Mouse (Mus musculus): ENCODE data around the gene Diaph3.

Gene Diaph3

DNA sequence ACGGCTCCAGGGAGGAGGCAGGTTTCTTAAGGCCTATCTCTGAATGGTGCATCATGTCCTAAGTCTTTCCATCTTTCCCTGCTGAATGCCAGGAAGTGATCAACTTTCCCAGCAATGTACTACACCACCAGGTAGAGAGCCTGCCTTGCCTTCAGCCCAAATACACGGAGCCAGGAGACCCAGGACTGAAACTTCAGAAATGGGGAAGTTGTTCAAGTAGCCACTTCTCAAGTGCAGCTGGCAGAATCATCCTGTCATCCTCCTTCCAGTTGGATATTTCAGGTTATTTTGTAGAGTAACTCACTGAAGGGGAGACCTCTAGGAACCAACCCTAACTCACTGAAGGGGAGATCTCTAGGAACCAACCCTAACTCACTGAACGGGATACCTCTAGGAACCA lies 297.0 kb downstream of the Diaph3 start:
- DNase-seq = no peak

DNA sequence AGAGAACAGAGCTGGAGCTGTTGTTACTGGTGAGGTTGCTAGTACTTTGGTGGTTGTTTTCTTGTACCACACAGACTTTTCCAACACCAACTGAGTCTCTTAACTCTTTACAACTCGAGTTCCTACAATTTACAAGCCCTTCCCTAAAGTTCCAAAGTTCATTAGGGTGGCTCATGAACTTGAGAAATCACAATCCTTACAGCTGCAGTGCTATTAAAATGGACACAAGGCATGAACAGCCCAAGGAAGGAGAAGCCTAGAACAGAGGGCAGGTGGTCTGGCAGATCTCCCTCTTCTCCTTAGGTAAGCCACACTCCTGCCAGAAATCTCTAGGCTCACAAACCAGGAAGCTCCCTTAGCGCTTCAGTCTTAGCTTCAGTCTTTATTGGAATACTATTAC lies 303.4 kb downstream of the Diaph3 start:
- no peak for DNase-seq

DNA sequence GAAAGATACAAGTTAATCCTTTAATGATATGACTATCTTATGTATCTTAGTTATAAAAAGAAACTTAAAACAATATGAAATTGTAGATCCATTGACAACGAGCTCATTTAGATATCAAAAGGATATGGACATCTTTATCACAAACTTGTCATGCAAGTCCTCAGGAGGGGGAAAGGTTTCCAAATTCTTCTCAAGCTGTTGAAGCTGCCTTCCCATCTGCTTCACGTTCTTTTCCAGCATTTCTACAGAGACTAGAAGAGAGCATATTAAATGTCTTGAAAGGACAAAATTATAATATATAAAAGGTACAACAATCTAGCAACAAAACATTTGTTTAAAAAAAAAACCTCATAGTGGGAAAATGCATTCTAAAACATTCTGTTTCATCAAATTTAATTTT lies 306.2 kb downstream of the Diaph3 start:
- no peak for DNase-seq

DNA sequence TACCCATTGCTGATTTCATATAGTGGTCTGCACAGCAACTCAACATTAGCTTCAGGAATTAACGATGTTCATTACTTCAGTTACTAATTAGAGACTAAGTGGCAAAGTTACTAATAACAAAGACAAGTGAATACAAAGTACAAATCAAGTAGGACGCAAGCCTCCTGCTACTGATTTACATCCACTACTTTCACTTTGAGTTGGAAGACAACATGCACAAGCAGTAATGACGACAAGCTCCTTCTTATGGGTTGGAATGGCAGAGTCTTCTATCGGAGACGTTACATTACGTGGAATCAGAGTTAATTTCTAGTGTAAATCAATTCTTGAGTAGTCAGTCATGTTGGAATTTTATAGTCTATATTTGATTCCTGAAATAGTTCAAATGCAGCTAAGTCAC lies 306.8 kb downstream of the Diaph3 start:
- DNase-seq = no peak

DNA sequence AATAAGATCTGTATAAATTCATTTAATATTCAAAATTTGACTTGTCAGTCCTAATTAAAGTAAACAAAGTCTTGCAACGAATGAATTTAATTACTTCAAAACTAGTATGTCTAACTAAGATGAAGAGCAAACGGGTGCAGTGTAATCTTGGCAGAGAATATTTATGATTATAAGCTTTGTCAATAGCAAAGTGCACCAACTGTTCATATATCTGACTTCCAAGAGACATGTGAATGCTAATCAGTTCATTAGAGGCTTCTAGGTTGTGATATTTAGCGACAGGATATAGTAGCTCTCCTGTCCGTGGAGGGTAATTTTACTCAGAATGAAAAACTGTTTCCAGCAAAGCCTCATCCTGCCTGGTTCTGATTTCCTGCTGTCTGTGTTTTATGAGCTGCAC lies 308.0 kb downstream of the Diaph3 start:
- no peak for DNase-seq

DNA sequence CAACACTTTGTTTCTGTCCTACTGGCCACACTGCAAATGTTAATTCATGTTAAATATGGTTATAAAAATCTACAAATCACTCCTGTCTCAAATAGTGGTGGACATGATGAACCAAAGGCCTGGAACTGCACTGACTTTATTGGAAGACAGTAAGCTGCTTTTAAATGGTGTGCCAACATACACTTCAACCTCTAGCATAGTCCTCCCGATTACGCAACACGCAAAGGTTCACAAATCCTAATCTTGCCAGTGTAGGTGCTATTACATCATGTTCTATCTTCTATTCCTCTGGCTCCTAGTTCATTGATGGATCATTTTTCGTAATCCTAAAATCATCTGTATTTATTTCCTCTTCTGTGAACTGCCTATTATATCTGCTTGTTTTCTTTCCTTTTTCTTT lies 324.8 kb downstream of the Diaph3 start:
- DNase-seq = no peak

DNA sequence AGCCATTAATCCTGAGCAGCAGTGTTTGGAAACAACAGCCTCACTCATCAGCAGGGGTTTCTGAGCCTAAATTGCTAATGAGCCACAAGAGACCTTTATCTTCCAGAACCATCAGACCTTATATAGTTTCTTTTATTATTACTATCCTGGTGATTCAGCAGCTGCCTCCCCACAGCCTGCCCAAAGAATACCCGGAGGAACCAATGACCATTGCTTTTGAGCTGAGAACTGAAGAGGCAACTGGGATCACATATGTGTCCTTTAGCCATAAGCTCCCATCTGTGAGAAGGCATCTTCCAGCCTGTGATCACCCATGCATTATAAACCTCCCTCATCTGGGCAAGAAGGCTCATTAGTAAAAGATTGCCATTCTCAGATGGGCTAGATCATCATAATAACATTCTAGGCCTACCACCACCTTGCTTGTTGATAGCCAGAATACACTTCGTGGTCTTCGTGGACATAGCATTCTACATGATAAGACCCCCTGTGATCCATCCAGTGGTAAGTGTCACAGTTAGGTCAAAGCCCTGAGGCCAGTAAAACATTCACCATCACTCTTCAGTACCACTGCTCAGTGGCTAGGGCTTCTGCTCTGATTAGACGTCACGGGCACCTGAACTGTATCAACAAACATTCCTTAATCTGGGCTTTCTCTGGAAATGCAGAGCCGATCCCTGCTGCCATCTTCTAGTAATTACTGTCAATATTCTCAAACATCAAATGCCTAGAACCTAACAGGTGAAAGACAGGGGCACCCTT lies 352.0 kb downstream of the Diaph3 start:
- no peak for DNase-seq

DNA sequence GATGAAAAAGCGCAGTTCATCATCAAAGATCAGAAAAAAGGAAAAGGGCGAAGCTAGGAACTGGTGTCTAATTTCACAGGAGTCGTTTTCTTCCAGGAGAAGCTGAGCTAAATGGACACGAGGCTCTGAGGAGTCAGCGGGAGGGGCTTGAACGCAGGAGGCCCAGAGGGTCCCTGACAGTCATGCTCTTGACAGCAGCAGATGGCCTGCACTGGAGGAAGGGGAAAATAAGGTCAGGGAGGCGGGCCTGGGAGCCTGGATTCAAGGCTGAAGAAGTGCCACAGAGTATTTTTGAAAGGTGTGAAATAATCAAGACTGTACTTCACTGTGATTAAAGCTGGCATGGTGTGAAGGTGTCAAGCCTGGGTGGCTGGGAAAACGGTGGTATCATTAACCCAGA lies 354.2 kb downstream of the Diaph3 start:
- no peak for DNase-seq

DNA sequence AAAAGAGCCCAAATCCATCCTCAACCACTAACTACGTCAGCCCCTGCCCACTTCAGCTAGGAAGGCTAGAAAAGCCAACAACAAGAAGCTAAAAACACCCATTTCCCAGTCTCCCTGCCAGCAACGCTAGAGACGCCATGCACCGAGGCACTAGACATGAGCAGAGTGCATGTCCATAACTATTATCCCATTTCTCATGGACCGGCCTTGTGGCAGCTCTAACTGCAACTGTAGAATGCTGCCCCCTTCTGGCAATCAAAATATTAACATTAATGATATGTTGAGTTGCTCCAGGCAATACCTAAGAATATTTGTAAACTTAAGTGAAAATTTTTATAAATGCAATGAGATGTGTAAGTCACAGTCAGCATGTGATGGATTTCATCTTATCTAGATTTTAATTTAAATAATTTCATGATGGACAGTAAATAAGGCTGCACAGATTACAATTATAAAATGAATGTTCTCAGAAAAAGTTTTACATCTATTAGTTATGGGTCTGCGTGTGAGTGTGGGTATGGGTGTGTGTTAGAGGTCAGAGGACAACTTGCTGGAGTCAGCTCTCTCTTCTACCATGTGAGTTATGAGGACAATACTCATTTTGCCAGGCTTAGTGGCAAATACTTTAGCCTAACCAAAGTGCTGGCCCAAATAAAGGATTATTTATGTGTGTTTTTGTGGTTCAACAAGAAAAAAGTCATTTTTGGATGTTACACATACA lies 359.3 kb downstream of the Diaph3 start:
- DNase-seq = peak; percentile 2

DNA sequence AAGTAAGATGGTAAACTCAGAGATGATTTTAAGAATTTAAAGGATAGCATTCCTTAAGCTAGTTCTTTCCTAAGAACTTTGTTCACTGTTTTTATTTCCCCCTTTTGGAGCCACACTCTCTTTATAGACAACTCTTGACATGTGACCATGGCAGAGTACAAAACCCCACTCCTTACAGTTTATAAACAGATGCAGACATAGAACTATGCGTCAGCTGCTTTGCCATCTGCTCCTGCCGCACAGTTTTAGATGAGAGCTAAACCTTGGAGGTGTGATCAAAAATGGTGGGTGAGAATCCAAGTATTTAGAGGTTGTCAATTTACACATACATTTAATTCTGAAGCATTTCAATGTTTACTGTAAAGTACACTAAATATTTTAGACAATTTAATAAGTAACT lies 367.7 kb downstream of the Diaph3 start:
- DNase-seq = no peak

DNA sequence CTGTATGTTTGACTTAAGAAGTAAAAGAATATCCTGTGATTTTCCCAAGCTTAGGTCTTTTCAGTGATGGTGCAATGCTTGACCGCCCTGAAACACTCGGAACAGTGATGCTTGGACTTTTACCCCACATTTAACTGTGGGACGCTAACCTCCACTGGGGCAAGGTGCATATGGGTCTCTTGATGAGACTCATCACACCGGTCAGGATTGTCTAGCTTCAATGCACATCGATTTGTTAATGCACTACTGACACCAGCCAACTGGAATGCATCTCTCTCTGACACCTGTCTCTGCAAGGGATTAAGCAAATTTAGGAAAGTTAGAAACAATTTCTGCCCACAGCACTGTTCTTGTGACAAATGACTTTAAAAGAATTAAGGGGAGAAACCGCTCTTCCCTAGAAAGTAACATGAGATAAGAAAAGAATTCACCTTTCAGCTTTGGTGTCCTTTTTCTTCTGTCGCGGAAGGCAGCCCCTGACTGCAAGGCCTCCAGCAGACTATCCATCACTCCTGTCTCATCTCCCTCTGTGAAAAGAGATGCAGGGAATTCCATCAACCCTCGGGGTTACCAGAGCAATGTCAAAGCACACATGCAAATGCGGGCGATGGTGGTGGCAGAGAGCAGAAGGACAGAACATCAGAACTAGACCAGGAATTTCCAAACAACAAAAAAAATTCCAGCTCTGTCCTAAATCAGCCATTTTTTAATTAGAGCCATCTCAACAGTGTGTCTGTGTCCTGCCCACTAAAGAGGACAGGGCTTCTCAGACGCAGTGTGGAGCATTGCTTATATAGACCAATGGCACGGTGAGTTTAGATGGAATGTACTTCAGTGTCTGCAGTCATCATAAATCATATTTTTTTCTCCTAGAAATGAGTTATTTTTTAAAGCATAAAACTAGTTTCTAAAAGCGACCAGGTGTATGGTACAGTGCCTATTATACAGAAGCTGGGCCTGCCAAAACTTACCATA lies 368.6 kb downstream of the Diaph3 start:
- DNase-seq = no peak

DNA sequence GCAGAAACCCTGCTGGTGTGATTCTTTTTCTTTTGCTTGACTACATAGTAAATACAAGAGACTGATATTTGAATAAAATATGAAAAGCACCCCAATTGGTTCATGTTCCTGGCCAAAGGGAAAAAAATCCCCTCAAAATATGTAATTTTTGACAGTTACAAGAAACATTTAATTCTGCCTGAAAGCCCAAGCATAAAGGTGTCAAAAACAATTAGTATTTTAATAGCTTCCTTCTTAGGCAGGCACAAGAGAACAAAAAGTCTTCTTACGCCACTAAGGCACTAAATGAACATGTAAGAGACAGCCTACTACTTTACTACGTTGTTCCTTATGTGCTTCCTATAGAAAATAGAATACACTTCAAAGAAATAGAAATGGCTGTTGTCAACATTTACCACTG lies 376.7 kb downstream of the Diaph3 start:
- DNase-seq = no peak

DNA sequence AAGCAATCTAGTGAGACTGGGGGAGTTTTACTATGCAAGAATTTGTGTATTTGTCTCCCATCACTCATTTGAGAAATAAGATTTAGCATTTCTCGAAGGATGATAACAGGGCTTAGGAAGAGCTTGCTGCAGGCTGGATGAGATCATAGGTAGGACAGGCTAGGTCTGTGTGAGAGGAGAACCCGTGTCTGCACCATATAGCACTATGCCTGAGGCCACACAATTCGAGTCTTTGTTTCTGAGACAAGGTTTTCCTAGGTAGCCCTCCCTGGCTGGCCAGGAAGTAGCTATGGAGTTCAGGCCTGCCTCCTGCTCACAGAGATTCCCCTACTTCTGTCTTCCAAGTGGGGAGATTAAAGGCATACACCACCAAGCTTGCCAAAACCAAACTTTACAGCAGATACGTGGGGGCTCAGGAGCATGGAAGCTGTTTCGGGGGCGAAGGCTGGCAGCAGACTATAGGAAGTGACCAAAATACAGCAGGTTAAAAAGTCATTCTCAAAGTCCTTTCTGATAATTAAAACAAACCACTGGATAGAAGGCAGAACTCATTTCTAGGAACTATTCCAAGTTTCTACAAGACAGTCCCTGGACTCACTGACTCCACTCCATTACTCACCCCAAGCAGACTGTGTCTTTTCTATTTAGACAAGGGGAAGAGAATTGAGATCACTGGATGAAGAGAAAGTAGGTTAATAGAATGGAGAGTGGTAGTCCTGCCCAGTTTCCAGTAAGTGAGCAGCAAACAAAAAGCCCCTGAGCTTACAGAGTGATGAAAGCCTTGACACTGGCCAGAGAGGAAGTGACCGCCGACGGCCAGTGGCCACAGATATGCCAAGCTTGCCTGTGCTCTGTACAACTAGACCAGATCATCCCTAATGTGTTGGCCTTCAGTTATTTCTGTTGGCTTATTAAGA lies 383.2 kb downstream of the Diaph3 start:
- DNase-seq = no peak

DNA sequence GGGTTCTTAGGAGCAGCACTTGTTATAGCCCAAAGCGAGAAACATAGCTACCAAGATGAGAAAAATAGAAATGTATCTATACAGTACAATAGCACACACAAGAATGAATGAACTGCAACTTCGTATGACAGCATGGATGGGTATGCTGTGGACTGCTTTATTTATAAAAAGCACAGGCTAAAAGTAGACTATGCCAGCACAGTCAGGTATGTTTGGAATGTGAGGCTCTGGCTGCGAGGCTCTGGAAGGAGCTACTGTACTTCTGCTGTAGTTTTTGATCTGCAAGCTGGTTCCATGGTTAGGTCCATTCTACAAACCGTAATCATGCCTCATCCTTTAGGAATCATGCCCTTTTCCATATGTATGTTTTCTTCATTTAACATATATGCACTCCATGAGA lies 383.9 kb downstream of the Diaph3 start:
- no peak for DNase-seq

DNA sequence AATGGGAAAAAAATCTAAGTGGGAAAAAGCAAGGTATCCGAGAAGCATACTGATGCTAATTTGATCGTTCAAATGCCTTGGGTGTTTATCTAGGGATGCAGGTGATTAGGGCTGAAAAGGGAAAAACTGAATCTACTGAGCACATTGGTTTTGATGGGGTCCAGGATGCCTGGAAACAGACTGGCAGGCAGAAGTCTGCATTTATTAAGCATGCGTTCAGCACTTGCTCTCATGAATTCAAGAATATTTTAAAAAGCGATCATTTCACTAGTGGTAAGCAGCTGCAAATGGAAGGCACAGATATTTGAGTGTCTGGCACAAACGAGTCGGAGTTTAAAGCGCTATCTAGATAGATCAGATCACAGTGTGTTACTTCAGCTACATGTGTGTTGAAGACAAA lies 390.7 kb downstream of the Diaph3 start:
- DNase-seq = no peak

DNA sequence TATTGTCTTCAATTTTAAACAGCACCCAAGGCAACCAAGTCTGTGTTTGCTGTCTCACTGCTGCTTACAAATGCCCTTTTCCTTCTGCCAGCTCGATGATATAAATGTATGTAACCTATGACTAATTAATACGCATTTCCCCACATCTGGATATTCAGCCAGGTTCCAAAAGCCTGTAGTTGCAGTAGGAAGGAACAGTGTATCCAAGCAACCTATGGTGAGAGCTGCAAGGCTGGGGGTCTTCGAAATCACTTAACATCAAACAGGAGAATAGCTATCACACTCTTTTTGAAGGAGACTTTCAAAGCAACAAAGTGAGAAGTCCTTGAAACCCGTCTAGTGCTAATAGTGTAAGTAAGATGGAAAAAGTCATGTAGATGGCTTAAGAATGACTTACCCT lies 391.6 kb downstream of the Diaph3 start:
- DNase-seq = no peak

DNA sequence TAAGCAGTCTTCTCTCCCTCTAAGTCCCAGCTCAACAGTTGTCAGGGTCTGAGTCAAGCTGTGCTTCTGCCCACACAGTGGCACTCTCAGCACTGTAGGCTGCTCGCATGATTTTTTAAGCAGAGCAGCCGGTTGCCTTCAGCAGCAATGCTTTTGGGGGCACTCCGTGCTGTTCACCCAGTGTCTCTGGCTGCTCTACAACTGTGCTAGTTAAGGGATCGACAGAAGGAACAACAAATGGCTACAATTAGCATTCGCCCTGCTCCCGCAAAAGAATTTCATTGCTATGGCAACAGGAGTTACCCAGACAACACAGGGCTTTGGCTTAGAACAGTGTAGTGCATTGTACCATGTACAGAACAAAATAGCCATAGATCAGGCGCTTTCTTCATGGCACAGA lies 392.2 kb downstream of the Diaph3 start:
- DNase-seq = no peak

DNA sequence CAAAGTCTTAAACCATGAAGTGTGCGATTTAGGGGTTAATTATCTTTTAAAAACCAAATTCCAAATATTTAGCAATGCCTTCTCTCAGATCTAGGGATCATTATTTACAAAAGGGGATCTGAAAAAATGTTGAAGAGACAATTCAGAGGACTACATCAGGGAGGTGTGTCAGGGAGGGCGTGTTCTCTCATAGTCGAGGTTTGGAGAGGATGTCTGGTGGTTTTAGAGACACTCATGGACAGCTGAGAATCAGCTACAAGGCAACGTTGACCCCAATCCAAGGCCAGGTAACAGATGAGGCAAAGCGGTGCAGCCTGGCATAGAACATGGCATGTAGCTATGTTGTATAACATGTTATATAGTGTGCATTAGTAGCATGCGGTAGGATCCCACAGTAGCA lies 396.5 kb downstream of the Diaph3 start:
- DNase-seq = no peak

DNA sequence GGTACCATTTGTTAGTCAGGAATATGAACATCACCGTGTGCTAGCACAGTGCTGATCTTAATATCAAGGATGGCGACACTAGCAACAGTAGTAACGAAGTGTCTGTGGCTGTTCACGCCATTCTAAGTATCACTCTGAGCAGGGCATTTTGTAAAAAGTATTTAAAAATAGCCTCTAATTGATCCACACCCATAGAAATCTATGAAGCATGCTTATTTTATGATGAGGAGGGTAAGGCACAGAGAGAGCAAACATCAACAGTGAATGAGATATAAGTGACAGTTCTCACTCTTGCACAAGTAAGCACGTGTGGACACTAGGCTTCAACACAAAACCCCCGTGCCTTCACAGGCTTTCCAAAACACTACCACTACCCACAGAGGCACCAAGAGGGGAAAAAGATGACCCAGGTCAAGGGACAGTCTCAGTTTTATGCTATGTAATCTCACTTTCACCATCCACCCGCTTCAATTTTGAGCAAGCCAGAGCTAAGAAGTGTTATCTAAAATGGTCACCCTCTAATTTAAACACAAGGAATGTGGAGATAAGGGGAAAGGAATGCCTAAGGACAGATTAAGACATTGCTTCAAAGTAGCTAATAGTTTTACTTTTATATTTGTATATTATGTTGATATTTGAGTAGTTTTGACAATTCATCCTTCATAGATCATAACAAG lies 399.0 kb downstream of the Diaph3 start:
- no peak for DNase-seq

DNA sequence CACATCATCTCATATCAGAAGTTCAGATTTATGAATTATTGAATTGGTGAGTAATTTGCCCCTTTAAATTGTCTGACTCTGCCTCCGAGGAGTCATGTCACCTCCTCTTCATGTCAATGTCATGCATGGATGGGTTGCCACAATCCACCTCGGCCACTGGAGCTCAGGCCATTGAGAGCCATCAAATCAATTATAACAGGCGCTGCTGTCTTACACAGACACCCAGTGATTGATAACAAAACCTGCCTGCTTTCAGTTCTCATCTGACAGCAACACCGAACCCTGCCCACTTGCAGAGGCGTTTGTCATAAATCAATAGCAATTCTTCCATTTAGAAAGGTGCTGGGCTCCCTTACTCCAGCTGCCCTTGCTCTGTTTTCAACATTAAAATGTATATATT lies 402.1 kb downstream of the Diaph3 start:
- DNase-seq = no peak

DNA sequence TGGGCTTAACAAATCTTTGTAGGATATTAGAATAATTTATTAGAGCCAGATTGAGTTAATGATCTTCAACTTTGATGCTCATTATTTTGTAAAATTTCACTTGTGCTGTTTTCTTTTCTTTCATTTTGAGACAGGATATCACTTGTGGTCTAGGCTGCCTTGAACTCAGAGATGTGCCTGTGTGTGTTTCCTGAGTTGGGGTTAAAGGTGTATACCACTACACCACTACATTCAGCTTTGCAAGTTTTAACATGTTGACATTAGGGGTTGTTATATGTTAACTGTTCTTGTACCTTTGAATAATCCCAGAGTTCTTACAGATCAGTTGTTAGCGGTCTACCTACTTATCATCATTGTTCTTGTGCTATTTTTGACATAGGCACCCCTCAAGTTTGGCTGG lies 404.4 kb downstream of the Diaph3 start:
- DNase-seq = no peak

DNA sequence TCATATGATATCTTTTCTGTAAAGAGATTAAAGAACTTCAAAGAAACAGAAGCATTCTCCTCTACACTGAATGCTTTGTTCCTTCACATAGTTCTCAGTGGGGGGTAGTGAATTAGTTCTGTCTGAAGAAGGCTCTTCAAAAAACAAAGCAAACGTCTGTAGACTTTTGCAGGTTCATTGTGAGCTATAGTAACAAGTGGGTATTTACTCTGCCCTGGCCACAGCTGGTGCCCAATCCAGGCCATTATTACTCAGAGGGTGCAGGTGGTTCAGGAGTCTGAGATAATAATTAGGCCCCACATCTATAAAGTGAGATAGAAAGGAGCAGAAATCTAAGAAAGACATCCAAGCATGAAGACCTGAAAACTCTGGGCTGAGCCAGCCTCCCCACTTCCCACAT lies 409.7 kb downstream of the Diaph3 start:
- DNase-seq = no peak
